Mouse (Mus musculus) mature B cell (primary cell): Measurements from ENCODE around the gene Dnajc27.

Experiments used
- in situ Hi-C: fragments of 300-500 bp; cut with MboI; formaldehyde crosslinking; loops from 2 replicates; pipeline ENCODE4 v1.14.3; 2019

The Dnajc27 gene

DNA sequence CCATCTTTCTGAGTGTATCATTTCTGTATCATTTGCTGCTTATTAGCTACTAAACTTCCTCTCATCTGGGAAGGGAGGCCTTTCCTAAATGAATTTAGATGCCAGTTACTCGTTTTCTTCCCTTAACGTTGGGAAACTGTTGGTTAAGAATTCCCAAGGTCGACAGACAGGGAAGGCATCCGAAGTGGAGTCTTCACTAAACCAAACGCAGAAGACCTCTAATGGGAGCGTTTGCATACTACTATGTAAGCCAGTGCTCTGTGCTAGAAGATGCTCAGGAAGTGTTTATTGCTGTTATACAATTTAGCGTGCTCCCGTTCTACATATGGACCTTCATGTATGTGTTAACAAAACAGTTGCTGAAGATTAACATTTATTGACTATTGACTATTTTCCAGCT lies 1.1 kb downstream of the Dnajc27 start:
- in situ Hi-C loops, result no loop called here

- in situ Hi-C loops, result no loop called here
Measured at GRCm38 (mm10) chr12:4107383-4107782, 25.0 kb downstream of the Dnajc27 start.

- in situ Hi-C loops, result no loop called here
Measured at GRCm38 (mm10) chr12:4116132-4116531, 33.7 kb downstream of the Dnajc27 start.

DNA sequence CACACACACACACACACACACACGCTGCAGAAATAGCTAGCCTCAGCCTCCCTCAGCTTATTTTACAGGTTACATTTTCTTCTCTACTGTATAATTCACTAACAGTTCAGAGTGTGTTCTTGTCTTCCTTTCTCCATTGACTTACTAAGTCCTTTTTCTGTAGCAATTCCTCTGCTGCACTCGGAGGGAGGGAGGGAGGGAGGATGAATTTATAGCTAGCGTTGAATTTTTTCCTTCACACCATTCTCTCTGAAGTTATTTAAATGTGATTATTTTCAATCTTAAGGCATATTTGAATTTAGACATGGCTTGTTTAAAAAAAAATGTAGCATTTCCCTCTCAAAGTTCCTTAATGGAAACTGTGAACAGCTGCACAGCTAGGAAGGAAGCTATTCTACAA lies 34.8 kb downstream of the Dnajc27 start:
- in situ Hi-C loops, result no loop called here

- in situ Hi-C loops, result no loop called here
Measured at GRCm38 (mm10) chr12:4117579-4117978, 35.2 kb downstream of the Dnajc27 start.

- in situ Hi-C loops, result no loop called here
Measured at GRCm38 (mm10) chr12:4127346-4127745, 45.0 kb downstream of the Dnajc27 start.

- in situ Hi-C loops, result no loop called here
Measured at GRCm38 (mm10) chr12:4132941-4133846, 50.8 kb downstream of the Dnajc27 start, which contains the start of gene Adcy3. TSS of gene Adcy3 (plus strand) at chr12:4133103.

GRCm38 (mm10) chr12:4133847-4134212 lies 51.4 kb downstream of the Dnajc27 start:
- in situ Hi-C loops, result no loop called here

- in situ Hi-C loops, result no loop called here
Measured at GRCm38 (mm10) chr12:4143179-4143578, 60.8 kb downstream of the Dnajc27 start.

- in situ Hi-C loops, result no loop called here
Measured at GRCm38 (mm10) chr12:4150936-4151335, 68.6 kb downstream of the Dnajc27 start.

- in situ Hi-C loops, result no loop called here
Measured at GRCm38 (mm10) chr12:4151969-4152368, 69.6 kb downstream of the Dnajc27 start.

DNA sequence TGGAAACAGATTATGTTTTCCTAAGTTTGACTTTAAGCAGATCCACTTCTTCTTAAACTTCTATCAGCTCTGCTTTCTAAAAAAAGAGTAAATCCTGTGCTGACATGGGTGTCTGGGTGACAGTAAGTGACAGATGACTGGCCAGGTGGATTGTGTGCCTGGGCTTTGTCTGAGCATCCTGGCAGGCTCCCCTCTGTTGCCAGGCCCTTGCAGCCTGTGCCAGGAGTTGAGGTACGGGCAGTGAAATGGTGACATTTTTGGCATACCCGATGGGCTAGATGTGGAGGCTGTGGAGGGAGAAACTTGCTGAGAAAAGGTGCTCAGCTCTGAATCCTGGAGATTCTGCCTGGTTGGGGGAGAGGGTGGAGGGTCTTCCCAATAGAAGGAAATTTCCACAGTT lies 75.1 kb downstream of the Dnajc27 start:
- in situ Hi-C loops, result no loop called here

DNA sequence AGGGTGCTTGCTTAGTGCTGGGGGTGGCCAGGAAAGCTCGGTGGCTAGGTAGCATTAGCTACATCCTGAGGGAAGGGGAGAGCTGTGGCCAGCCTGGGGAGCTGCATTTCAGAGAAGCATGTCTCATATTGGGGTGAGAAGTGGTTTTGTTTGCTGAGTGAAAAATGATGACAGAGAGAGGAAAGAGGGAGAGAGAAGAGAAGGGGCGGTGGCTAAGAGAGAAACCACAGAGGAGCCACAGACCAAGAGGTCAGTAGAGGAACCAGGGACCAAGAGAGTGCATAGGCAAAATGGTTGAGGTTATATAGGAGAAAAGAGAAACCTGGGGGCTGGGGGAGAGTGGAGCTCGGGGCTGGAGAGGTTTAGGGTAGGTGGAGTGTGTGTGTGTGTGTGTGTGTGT lies 75.8 kb downstream of the Dnajc27 start:
- in situ Hi-C loops, result no loop called here

GRCm38 (mm10) chr12:4158868-4159632 lies 76.7 kb downstream of the Dnajc27 start:
- in situ Hi-C loops, result no loop called here
